Mouse (Mus musculus) stomach, embryonic 16.5 days (tissue): Measurements from ENCODE around the gene Pms1. TPM values are rescaled to one million over a fixed set of nuclear protein-coding genes. Genes with fewer than 3 reads are reported as not detected.
"Not testable (repeated sequence)": the region's sequence is repeated elsewhere in the genome, so short reads cannot be mapped to it uniquely, and the experiment has no call there.

Experiments
- ATAC-seq: fragments of 200-750 bp; cut with Nextera tagmentation; 2 replicates; pipeline ENCODE4 v1.8.0; 2017; ENCODE audit warnings: moderate number of reproducible peaks, moderate TSS enrichment; ENCODE audit not compliant: insufficient read depth, low FRiP score
- H3K27ac ChIP-seq: fragments of 300-500 bp; sonication (generic); 2 replicates; pipeline ENCODE4 v1.5.1; 2014; ENCODE audit warnings: low read length
- H3K27me3 ChIP-seq: fragments of 300-500 bp; sonication (generic); 2 replicates; pipeline ENCODE4 v1.6.1; 2014; ENCODE audit warnings: low read length, control low read depth, mixed read lengths; ENCODE audit not compliant: control insufficient read depth, insufficient read depth
- H3K36me3 ChIP-seq: fragments of 300-500 bp; sonication (generic); 2 replicates; pipeline ENCODE4 v1.6.1; 2014; ENCODE audit warnings: low read length; ENCODE audit not compliant: control insufficient read depth, insufficient read depth
- H3K4me1 ChIP-seq: fragments of 300-500 bp; sonication (generic); 2 replicates; pipeline ENCODE4 v1.6.1; 2014; ENCODE audit warnings: low read length, control low read depth, mixed read lengths; ENCODE audit not compliant: control insufficient read depth, insufficient read depth
- H3K4me2 ChIP-seq: fragments of 300-500 bp; sonication (generic); 2 replicates; pipeline ENCODE4 v1.6.1; 2014; ENCODE audit warnings: low read depth, low read length, mixed read lengths
- H3K4me3 ChIP-seq: fragments of 300-500 bp; sonication (generic); replicated peaks from 2 replicates; pipeline ENCODE4 v1.5.1; 2014; ENCODE audit warnings: mild to moderate bottlenecking, low read length
- H3K9ac ChIP-seq: fragments of 300-500 bp; sonication (generic); 2 replicates; pipeline ENCODE4 v1.6.1; 2014; ENCODE audit warnings: low read length
- H3K9me3 ChIP-seq: fragments of 300-500 bp; sonication (generic); replicated peaks from 2 replicates; pipeline ENCODE4 v1.6.1; 2016; ENCODE audit warnings: low read length, control low read depth; ENCODE audit not compliant: control insufficient read depth
- WGBS: fragments of 180-500 bp; shearing (Covaris S2); extraction: QIAGEN DNeasy Blood & Tissue Kit; methylation state at CpG from one replicate; pipeline ENCODE4 v1.1.7; 2014; 5-methylcytosine and 5-hydroxymethylcytosine counted together
- polyA plus RNA-seq: library from polyadenylated mRNA; unstranded; fragments of >200 nt; fragmentation: Nextera tagmentation; extraction: Ambion mirVana; gene quantifications from 2 replicates; pipeline ENCODE4 v1.2.1, GENCODE M21; 2015

Pms1 gene
- polyA plus RNA-seq, 1 experiment from 2014 or later, result 14.1 TPM

DNA sequence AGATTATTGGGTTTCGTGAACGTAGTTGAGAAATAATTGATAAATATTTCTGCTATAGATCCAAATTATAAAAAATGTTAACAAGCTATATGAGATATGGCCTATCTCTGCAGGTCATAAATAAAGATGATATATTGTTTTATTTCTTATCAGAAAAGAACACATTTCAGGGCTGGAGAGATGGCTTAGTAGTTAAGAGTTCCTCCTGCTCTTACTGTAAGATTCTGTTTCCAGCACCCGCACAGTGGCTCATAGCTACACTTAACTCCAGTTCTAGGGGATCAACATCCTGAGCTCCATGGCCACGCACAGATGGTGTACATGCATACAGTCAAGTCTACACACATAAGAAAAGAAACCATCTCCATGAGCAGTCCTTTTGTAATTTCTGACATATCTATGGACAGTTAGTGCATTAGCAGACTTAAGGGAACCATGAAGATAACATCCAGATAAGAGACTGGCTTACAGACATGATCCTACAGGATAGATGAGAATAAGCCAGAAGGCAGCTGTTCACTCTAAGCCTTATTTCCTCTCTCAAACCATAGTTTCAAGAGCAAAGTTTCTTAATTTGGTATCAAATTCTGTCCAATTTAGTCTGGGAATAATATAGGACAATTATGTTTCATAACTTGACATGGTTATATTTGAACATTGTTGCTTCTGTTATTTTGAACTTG is 25.0 kb upstream of the Pms1 start:
- no peak overlapping the region for H3K4me2 ChIP-seq
- WGBS, result 92% methylated on average over 4 of the region's 4 CpGs
- H3K9ac ChIP-seq, result no peak overlapping the region
- no peak overlapping the region for H3K4me3 ChIP-seq
- no peaks in the 10 kb centered on the region for H3K4me1 ChIP-seq
- no peaks in the 10 kb centered on the region for H3K27me3 ChIP-seq
- H3K9me3 ChIP-seq, result no peaks in the 10 kb centered on the region
- H3K36me3 ChIP-seq, result peaks cover 8% of the 10 kb centered on the region; the same call in 1 of the 2 replicates
- no peak overlapping the region for H3K27ac ChIP-seq
- ATAC-seq, result no peak

DNA sequence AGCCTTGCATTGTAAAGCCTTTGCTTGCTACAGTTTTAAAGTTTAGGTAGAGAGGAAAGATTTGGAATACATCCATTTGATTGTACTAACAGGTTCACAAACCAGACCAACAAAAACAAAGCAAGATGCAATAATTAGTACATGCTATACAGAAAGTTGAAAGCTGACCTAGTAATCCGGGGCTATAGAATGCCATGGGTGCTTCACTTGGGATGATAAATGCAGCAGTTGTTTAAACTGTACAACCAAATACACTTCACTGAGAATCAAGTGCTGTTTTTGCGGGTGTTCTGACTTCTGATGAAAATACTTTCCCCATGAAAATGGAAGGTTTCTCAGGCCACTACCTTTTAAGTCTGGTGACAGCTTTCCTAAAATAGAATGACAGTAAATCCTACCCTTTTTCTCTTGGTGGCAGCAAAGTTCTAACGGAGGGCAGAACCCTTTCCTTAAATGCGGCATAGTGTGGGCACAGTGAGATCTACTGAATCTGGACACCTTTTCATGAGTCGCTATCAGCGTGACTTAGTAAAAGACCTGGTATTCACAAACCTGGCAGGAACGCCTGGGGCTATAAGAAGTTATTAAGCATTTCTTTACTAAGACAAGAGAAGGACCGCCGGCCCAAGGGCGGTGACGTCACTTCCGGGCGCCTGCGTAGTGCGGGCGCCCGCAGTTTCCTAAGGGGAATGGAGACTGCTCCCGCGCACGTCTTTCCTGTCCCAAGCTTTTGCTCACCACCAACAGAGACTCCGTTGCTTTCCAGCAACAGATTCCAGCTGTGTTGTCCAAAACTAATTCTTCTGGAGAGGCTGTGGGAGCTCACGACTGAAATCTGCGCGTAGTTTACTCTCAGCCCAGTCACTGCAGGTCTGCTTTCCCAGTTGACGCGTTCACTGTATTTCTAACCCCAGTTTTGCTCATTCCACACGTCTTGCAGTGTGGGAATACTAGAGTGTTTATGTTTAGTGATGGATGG is 16.5 kb upstream of the Pms1 start, which contains the start of gene Osgepl1:
Gene Osgepl1, plus strand, starts transcription at position 636 of the 979 bp plus-strand sequence.
- ATAC-seq, result peak; percentile 95
- Histone ChIP-seq H3K36me3 (0 out of 2 replicates have a peak, but pooled peaks cover 4% of the 10 kb centered on the region), H3K4me2 (peak within 1 kb of the TSS; percentile 64), H3K27me3 (no peaks in the 10 kb centered on the region), H3K9ac (peak within 1 kb of the TSS; percentile 80), H3K27ac (peak within 1 kb of the TSS; percentile 90), H3K4me3 (peak within 1 kb of the TSS; percentile 59), H3K9me3 (no peaks in the 10 kb centered on the region), H3K4me1 (no peaks in the 10 kb centered on the region; the same call in 1 of the 2 replicates)
- 2% methylated on average over 27 of the region's 27 CpGs for WGBS

DNA sequence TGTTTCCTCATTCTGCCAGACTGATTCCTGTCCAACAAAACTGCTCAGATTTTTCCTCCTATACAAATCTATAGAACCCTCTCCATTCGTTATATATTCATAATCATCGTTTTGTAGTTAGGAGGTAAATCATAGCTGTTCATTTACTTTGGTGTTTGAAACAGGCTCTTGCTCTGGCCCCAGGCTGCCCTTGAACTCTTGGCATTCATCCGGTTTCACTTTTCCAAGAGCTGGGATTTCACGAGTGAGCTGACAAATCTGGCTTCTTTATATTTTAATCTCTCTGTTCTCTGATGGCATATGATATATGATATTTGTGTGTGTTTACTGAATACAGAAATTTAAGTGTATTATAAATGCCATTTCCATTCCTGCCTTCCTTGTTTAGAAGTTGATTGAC is 3.7 kb upstream of the Pms1 start:
- Histone ChIP-seq H3K4me3 (no peak overlapping the region), H3K27me3 (no peaks in the 10 kb centered on the region), H3K4me2 (no peak overlapping the region), H3K9ac (no peak overlapping the region), H3K4me1 (0 out of 2 replicates have a peak, but pooled peaks cover 4% of the 10 kb centered on the region), H3K36me3 (no peaks in the 10 kb centered on the region), H3K27ac (no peak overlapping the region), H3K9me3 (no peaks in the 10 kb centered on the region)
- no peak for ATAC-seq
- 74% methylated on average over 4 of the region's 4 CpGs for WGBS

DNA sequence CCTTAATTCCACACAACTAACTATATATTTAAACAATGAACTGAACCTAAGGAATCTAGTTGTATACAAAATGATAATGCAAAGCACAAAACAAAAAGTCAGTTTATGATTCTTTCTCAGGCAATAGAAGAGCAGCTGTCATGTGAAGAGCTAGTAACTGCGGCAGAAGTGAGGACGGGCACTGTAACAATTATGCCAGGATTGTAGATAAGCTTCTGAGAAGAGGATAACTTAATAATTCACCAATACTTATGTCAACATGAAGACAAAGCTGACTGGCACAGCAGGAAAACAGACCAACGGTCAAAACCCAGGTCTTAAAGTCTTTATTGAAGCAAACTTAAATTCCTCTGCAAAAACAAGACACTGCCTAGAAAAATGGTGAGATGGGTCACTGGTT is 5.6 kb downstream of the Pms1 start:
- no peaks in the 10 kb centered on the region for H3K4me1 ChIP-seq
- no peaks in the 10 kb centered on the region for H3K27me3 ChIP-seq
- no peak overlapping the region for H3K27ac ChIP-seq
- 61% methylated on average over 3 of the region's 3 CpGs for WGBS
- no peak overlapping the region for H3K4me3 ChIP-seq
- H3K4me2 ChIP-seq, result no peak overlapping the region
- ATAC-seq, result no peak
- no peaks in the 10 kb centered on the region for H3K9me3 ChIP-seq
- no peaks in the 10 kb centered on the region for H3K36me3 ChIP-seq
- no peak overlapping the region for H3K9ac ChIP-seq

DNA sequence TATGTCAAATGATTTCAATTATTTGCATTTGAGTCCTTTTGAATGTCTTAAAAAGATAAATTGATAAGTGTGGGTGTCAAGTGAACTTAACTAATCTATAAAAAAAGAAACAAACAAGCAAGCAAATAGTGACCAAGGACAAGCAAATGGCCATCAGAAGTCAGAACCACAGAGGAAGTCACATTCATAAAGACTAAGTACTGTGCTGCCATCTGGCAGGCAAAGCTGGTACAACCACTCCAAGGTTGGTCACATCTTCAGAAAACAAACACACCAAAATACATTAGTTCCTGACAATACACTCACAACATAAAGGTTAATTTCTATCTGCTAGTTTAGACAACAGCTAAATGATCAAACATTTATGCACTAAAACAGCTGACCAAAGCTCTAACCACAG is 24.2 kb downstream of the Pms1 start:
- no peak for ATAC-seq
- no peak overlapping the region for H3K9ac ChIP-seq
- no peak overlapping the region for H3K4me2 ChIP-seq
- H3K4me1 ChIP-seq, result no peaks in the 10 kb centered on the region
- H3K27ac ChIP-seq, result no peak overlapping the region
- H3K36me3 ChIP-seq, result no peaks in the 10 kb centered on the region
- no peak overlapping the region for H3K4me3 ChIP-seq
- H3K27me3 ChIP-seq, result no peaks in the 10 kb centered on the region
- H3K9me3 ChIP-seq, result no peaks in the 10 kb centered on the region

DNA sequence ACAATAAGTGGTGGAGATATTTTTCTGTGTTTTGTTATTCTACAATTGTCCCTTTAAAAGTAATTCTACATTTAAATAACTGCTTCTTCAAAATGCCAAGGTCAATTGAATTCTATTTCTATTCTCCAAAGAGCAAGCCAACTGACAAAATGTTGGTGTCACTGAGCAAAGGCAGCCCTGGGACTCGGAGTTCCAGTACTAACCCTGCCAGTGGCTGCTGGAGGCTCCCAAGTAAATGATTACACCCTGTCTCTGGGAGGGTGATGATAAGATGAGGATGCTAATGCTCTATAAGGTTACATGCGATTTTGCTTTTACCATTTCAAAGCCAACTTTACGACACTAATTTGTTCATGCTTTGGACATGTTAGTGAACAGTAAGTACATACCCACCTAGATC is 26.9 kb downstream of the Pms1 start:
- no peak overlapping the region for H3K4me2 ChIP-seq
- no peak overlapping the region for H3K4me3 ChIP-seq
- ATAC-seq, result no peak
- 82% methylated on average over 3 of the region's 3 CpGs for WGBS
- H3K9ac ChIP-seq, result no peak overlapping the region
- no peaks in the 10 kb centered on the region for H3K4me1 ChIP-seq
- no peaks in the 10 kb centered on the region for H3K36me3 ChIP-seq
- no peaks in the 10 kb centered on the region for H3K27me3 ChIP-seq
- no peak overlapping the region for H3K27ac ChIP-seq
- no peaks in the 10 kb centered on the region for H3K9me3 ChIP-seq

DNA sequence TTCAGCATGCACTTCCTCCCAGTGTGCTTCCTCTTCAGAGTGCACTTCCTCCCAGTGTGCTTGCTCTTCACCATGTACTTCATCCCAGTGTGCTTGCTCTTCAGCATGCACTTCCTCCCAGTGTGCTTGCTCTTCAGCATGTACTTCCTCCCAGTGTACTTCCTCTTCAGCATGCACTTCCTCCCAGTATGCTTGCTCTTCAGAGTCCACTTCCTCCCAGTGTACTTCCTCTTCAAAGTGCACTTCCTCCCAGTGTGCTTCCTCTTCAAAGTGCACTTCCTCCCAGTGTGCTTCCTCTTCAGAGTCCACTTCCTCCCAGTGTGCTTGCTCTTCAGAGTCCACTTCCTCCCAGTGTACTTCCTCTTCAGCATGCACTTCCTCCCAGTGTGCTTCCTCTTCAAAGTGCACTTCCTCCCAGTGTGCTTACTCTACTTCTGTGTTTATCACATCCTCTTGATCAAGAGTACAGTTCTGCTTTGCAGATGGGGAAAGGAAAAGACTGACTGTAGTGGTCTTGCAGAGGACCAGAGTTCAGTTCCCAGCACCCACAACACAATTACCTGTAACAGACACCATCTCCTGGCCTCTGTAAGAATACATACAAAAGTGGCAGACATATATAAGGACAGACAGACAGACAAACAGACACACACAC is 31.7 kb downstream of the Pms1 start:
- H3K4me3 ChIP-seq, result not testable (repeated sequence)

DNA sequence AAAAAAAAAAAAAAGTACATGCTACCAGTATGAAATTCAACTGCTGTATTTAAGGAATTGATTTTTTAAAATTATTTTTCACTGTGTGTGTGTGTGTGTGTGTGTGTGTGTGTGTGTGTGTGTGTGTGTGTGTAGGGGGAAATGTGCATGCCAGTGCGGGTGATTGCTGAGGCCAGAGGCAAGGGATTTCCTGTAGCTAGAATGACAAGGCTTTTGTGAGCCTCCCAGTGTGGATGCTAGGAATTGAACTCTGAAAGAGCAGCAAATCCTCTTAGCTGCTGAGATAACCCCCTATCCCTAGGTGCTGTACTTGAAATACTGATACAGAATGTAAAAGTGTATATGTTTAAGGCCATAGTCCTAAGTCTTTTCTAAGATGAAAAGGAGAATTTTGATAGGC is 70.8 kb downstream of the Pms1 start:
- H3K36me3 ChIP-seq, result no peaks in the 10 kb centered on the region
- 53% methylated on average over 1 of the region's 1 CpGs for WGBS
- H3K9me3 ChIP-seq, result no peaks in the 10 kb centered on the region

More for the DNA sequence above, 31.7 kb downstream of the Pms1 start:
- not testable (repeated sequence) for ATAC-seq, H3K27ac ChIP-seq, H3K27me3 ChIP-seq, H3K9me3 ChIP-seq, H3K36me3 ChIP-seq, H3K4me1 ChIP-seq, H3K4me2 ChIP-seq, H3K9ac ChIP-seq

DNA sequence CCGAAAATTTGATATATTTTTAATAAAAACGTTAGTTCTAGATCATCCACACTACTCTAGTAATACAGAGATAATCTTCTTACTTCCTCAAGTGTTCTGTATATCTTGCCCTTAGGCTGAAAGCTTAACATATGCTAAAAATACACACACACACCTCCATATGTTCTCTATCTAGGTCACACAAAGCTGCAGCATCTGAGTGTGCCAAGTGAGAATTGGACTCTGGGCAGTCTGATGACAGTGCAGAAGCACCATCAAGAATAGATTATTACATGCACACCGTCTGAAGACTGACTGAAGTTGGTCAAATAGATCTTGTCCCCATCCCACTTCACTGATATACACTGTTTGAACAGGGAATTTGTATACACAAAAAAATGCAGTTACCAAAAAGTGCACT is 71.2 kb downstream of the Pms1 start:
- no peak overlapping the region for H3K4me3 ChIP-seq
- no peak overlapping the region for H3K27ac ChIP-seq
- H3K27me3 ChIP-seq, result no peaks in the 10 kb centered on the region
- no peaks in the 10 kb centered on the region for H3K36me3 ChIP-seq
- no peak overlapping the region for H3K9ac ChIP-seq
- H3K4me1 ChIP-seq, result no peaks in the 10 kb centered on the region
- H3K4me2 ChIP-seq, result no peak overlapping the region
- no peaks in the 10 kb centered on the region for H3K9me3 ChIP-seq
- 72% methylated on average over 3 of the region's 3 CpGs for WGBS
- ATAC-seq, result no peak

More for the DNA sequence above, 70.8 kb downstream of the Pms1 start:
- Histone ChIP-seq H3K27ac (no peak overlapping the region), H3K9ac (no peak overlapping the region), H3K4me1 (no peaks in the 10 kb centered on the region), H3K4me3 (no peak overlapping the region), H3K27me3 (no peaks in the 10 kb centered on the region), H3K4me2 (no peak overlapping the region)
- ATAC-seq, result no peak
